In the genomic region with DNA sequence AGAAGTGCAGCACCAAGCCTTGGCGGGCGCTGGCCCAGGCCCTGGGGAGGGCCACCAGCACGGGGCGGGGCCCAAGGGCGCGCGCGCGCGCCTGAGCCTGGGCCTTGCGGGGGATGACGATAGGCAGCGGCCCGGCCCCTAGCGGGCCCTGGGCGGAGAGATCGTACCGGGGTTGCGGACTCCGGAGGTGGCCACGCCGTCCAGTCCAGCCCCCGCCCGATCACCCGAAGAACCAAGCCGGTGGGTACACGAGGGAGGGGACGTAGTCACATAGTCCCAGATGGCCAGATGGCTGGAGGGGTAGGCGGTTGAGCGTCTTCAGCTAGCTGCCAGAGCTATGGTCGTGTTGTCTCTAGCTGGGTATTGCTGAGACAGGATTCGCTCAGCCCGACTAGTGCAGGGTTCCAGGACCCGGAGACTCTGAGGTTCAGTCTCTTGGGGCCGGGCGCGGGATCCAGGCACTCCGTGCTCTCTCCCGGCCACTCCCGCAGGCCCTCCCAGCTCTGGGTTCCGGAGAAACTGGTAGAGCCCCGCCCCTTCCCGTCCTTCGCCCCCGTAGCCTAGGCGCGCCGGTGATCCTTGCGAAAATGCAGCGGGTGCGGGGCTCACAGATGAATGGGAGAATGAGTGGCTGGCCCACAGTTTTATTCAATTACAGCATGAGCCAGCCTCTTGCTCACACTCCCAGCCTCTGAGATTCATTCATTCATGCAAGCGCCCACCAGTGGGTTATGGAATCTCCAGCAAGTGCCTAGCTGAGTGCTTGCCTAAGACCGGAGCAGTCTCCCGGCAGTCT, we compare ENCODE assay signal across 8 mouse cellular contexts. TPM values are rescaled to one million over a fixed set of nuclear protein-coding genes. Genes with fewer than 3 reads are reported as not detected.
DNase-seq lines count a peak whose midpoint lies in the region; ATAC-seq and TF ChIP-seq lines count a peak whose summit lies in the region.

No protein-coding gene starts in this region.

- H3K36me3 ChIP-seq in ES-E14 (ENCODE audit: control insufficient read depth, insufficient read depth, low read length, poor library complexity, severe bottlenecking): no peaks in the 10 kb centered on the region
- 0 out of 2 replicates have a peak, but pooled peaks cover 2% of the 10 kb centered on the region for H3K36me3 ChIP-seq in forebrain, embryonic 14.5 days (ENCODE audit: control insufficient read depth, insufficient read depth, low read length)
- H3K36me3 ChIP-seq in lung, embryonic 14.5 days (ENCODE audit: insufficient read depth): no peaks in the 10 kb centered on the region

- H3K4me3 ChIP-seq in ES-E14 (ENCODE audit: insufficient read depth in 1 of 2, low read depth in 1 of 2, low read length in 2 of 2, poor library complexity in 1 of 2, severe bottlenecking in 1 of 2): peak overlapping the region; percentile 82 to 90
- H3K4me3 ChIP-seq in forebrain, embryonic 14.5 days (ENCODE audit: low read depth, low read length): peak overlapping the region; percentile 54
- H3K4me3 ChIP-seq in layer of hippocampus, adult 2 months: peak overlapping the region; percentile 78
- H3K4me3 ChIP-seq in lung, embryonic 14.5 days (ENCODE audit: low read depth, low read length): peak overlapping the region; percentile 74

- H3K27ac ChIP-seq in ES-E14 (ENCODE audit: insufficient read depth, low read depth, low read length, poor library complexity, severe bottlenecking): peak overlapping the region; percentile 54
- H3K27ac ChIP-seq in forebrain, embryonic 14.5 days (ENCODE audit: low read depth, low read length): peak overlapping the region; percentile 48; the same call in 1 of the 2 replicates
- peak overlapping the region; percentile 92 for H3K27ac ChIP-seq in layer of hippocampus, adult 2 months
- peak overlapping the region; percentile 91 for H3K27ac ChIP-seq in lung, embryonic 14.5 days (ENCODE audit: low read depth)

- TF ChIP-seq CTCF in layer of hippocampus, adult 2 months (conservative IDR thresholded peaks at IDR 0.05): peak; percentile 18; the same call in 1 of the 2 replicates
- TF ChIP-seq CTCF in lung, embryonic 14.5 days (IDR thresholded peaks at IDR 0.05; ENCODE audit: low read depth): no peak

- peak overlapping the region; percentile 66 for H3K4me2 ChIP-seq in forebrain, embryonic 14.5 days (ENCODE audit: low read length)
- H3K4me2 ChIP-seq in lung, embryonic 14.5 days: peak overlapping the region; percentile 89

- WGBS in forebrain, embryonic 14.5 days: under 1% methylated on average over 41 of the region's 54 CpGs
- 0% methylated on average over 54 of the region's 54 CpGs for WGBS in lung, embryonic 14.5 days

- no peaks in the 10 kb centered on the region for H3K9me3 ChIP-seq in ES-E14 (ENCODE audit: control insufficient read depth, insufficient read depth, low read depth, low read length)
- H3K9me3 ChIP-seq in forebrain, embryonic 14.5 days (replicated peaks; ENCODE audit: control insufficient read depth, low read length): no peaks in the 10 kb centered on the region
- H3K9me3 ChIP-seq in lung, embryonic 14.5 days (ENCODE audit: low read depth, low read length): no peaks in the 10 kb centered on the region

- in situ Hi-C loops in ES-E14 (cut with MboI; ENCODE audit: low sequenced_read_pairs in 2 of 2, unreplicated experiment in 2 of 2): no loop called here

- peaks cover 8 to 22% of the 10 kb centered on the region in 2 experiments; a peak in 3 of 4 replicates for H3K4me1 ChIP-seq in ES-E14 (ENCODE audit: control insufficient read depth in 2 of 2, insufficient read depth in 2 of 2, low read length in 2 of 2, poor library complexity in 1 of 2)
- H3K4me1 ChIP-seq in forebrain, embryonic 14.5 days (ENCODE audit: control insufficient read depth, insufficient read depth, low read length): peaks cover 10% of the 10 kb centered on the region
- peaks cover 33% of the 10 kb centered on the region for H3K4me1 ChIP-seq in lung, embryonic 14.5 days (ENCODE audit: insufficient read depth)

- intact Hi-C loops in heart, postnatal 25 days (cut with DNase I): no loop called here

- H3K9ac ChIP-seq in ES-E14 (ENCODE audit: insufficient read depth, low read depth, low read length, poor library complexity, severe bottlenecking): peak overlapping the region; percentile 80
- H3K9ac ChIP-seq in forebrain, embryonic 14.5 days (ENCODE audit: low read length): peak overlapping the region; percentile 78
- peak overlapping the region; percentile 88 for H3K9ac ChIP-seq in lung, embryonic 14.5 days

- ATAC-seq in forebrain, embryonic 14.5 days: peak; percentile 70
- peak; percentile 76 for ATAC-seq in lung, embryonic 14.5 days (ENCODE audit: insufficient read depth)

- H3K27me3 ChIP-seq in forebrain, embryonic 14.5 days (replicated peaks; ENCODE audit: control insufficient read depth, insufficient read depth, low read length): peaks cover 10% of the 10 kb centered on the region
- 0 out of 2 replicates have a peak, but pooled peaks cover 3% of the 10 kb centered on the region for H3K27me3 ChIP-seq in lung, embryonic 14.5 days (ENCODE audit: insufficient read depth, low read length)

- DNase-seq in ES-E14 (ENCODE audit: low read depth, low spot score): no peak
- peak; percentile 72 for DNase-seq in cerebellum, adult 11 months
- peak; percentile 65 for DNase-seq in forebrain, embryonic 14.5 days (ENCODE audit: low spot score)
- DNase-seq in heart, postnatal 25 days (ENCODE audit: low spot score): peak; percentile 81
- DNase-seq in layer of hippocampus, adult 2 months (ENCODE audit: low spot score in 2 of 2): peak; percentile 64 to 73
- DNase-seq in lung, embryonic 14.5 days: peak; percentile 88
- peak; percentile 78 for DNase-seq in ovary, adult 18-20 months (ENCODE audit: low spot score)
- DNase-seq in thymus, postnatal 0 days (ENCODE audit: low spot score): peak; percentile 59

TF ChIP-seq in ES-E14, 5 proteins besides CTCF, POLR2A, EP300 and RAD21:
- TF ChIP-seq ZNF384 (IDR thresholded peaks at IDR 0.05; ENCODE audit: low read depth, low read length) (no peak), HCFC1 (IDR thresholded peaks at IDR 0.05; ENCODE audit: borderline replicate concordance, insufficient read depth, low read length) (0 out of 2 replicates have a peak, but pooled peaks have one; percentile 12)

RNA-seq across cellular contexts. Expression of gene Myo1c, which starts 1.3 kb away (rescaled TPM):
- total RNA-seq in ES-E14 (2012; rRNA removed): 62.8 and 62.9 TPM in 2 replicates
- 5.7 and 6.6 TPM in 2 replicates for polyA plus RNA-seq in forebrain, embryonic 14.5 days (2014; fragmentation: Nextera tagmentation; extraction: Ambion mirVana)
- 100 to 1,000 TPM; 119 to 132 TPM for total RNA-seq in heart, postnatal 25 days (2021)
- 10 to 100 TPM; 16.5 to 19.9 TPM for total RNA-seq in layer of hippocampus, adult 2 months (2021)
- 52.3 and 56.5 TPM in 2 replicates for polyA plus RNA-seq in lung, embryonic 14.5 days (2014; fragmentation: Nextera tagmentation; extraction: Ambion mirVana)
- polyA plus RNA-seq in thymus, postnatal 0 days (2015; fragmentation: Nextera tagmentation; extraction: Ambion mirVana): 16.1 and 19.0 TPM in 2 replicates

RNA-seq across cellular contexts. Expression of gene Inpp5k, which starts 20.8 kb away (rescaled TPM):
- total RNA-seq in ES-E14 (2012; rRNA removed): 12.2 and 13.8 TPM in 2 replicates
- polyA plus RNA-seq in forebrain, embryonic 14.5 days (2014; fragmentation: Nextera tagmentation; extraction: Ambion mirVana): 53.9 and 55.5 TPM in 2 replicates
- 10 to 100 TPM; 27.8 to 29.8 TPM for total RNA-seq in heart, postnatal 25 days (2021)
- 10 to 100 TPM; 49.4 to 50.4 TPM for total RNA-seq in layer of hippocampus, adult 2 months (2021)
- 23.1 and 24.9 TPM in 2 replicates for polyA plus RNA-seq in lung, embryonic 14.5 days (2014; fragmentation: Nextera tagmentation; extraction: Ambion mirVana)
- polyA plus RNA-seq in thymus, postnatal 0 days (2015; fragmentation: Nextera tagmentation; extraction: Ambion mirVana): 56.9 and 63.9 TPM in 2 replicates

RNA-seq across cellular contexts. Expression of gene Crk, which starts 27.4 kb away (rescaled TPM):
- total RNA-seq in ES-E14 (2012; rRNA removed): 68.1 and 71.3 TPM in 2 replicates
- polyA plus RNA-seq in forebrain, embryonic 14.5 days (2014; fragmentation: Nextera tagmentation; extraction: Ambion mirVana): 105 and 109 TPM in 2 replicates
- total RNA-seq in heart, postnatal 25 days (2021): 10 to 100 TPM; 81.3 to 88.2 TPM
- total RNA-seq in layer of hippocampus, adult 2 months (2021): 100 to 1,000 TPM; 123 to 136 TPM
- polyA plus RNA-seq in lung, embryonic 14.5 days (2014; fragmentation: Nextera tagmentation; extraction: Ambion mirVana): 109 and 116 TPM in 2 replicates
- polyA plus RNA-seq in thymus, postnatal 0 days (2015; fragmentation: Nextera tagmentation; extraction: Ambion mirVana): 58.0 and 64.6 TPM in 2 replicates
